Mouse (Mus musculus): Measurements from ENCODE around the gene Psma7. TPM values are rescaled to one million over a fixed set of nuclear protein-coding genes. Genes with fewer than 3 reads are reported as not detected.

Gene Psma7
- total and polyA plus RNA-seq, 3 experiments: 394 to 515 (median 458) TPM

DNA sequence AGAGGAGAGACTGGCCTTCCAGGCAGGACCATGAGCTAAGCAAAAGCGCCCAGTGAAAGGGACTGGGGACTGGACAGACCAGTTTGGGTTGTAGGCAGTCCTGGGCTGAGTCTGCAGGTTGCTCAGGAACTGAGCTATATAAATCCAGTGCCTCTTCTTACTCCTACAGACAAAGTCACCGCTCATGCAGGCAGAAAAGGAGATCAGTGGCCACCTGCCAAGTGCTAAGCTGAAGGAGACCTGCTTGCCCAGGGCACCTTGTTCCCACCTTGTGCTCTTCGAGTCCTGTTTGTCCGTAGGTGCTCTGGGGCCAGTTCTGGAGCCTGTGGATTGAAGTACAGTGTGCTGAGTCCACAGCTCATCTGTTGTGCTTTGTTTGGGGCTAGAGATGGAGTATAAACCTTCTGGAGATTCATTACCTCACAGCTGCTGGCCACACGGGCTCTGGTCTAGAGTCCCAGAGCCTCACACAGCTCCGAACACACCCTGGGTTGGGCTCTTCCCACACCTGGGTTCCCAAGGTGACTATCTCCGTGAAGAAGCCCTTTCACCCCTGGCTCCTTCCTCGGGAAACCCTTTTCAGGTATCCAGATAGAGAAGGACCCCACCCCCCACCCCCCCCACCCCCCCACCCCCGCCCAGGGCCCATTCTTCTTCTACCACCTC lies 35.7 kb downstream of the Psma7 start:
- Histone ChIP-seq H3K4me1 (ENCODE audit: control insufficient read depth in 1 of 2, insufficient read depth in 2 of 2, low read length in 2 of 2) (no peaks in the 10 kb centered on the region), H3K27me3 (ENCODE audit: control insufficient read depth in 1 of 2, insufficient read depth in 2 of 2, low read length in 2 of 2) (peaks cover 8 to 9% of the 10 kb centered on the region in 2 experiments), H3K79me2 (ENCODE audit: control insufficient read depth, insufficient read depth, low read length, poor library complexity) (no peaks in the 10 kb centered on the region), H3K36me3 (ENCODE audit: control insufficient read depth in 1 of 2, insufficient read depth in 2 of 2, low read length in 2 of 2) (no peaks in the 10 kb centered on the region), H3K27ac (ENCODE audit: control insufficient read depth, low read depth, low read length) (no peak overlapping the region), H3K9me3 (replicated peaks; ENCODE audit: insufficient read depth, low read length) (no peaks in the 10 kb centered on the region), H3K9ac (ENCODE audit: control insufficient read depth, low read depth, low read length, poor library complexity, severe bottlenecking) (no peak overlapping the region), H3K4me3 (ENCODE audit: control insufficient read depth in 1 of 2, insufficient read depth in 1 of 2, low read depth in 2 of 2, low read length in 2 of 2) (no peak overlapping the region)
- TF ChIP-seq POLR2AphosphoS2 (IDR thresholded peaks at IDR 0.05; ENCODE audit: low read length) (no peak), MAX (IDR thresholded peaks at IDR 0.05; ENCODE audit: low read length) (no peak), RAD21 (IDR thresholded peaks at IDR 0.05; ENCODE audit: low read depth, low read length) (no peak), MAFK (IDR thresholded peaks at IDR 0.05; ENCODE audit: borderline replicate concordance, low read depth, low read length) (no peak)
- no peak for DNase-seq (ENCODE audit: low read depth, low spot score)

DNA sequence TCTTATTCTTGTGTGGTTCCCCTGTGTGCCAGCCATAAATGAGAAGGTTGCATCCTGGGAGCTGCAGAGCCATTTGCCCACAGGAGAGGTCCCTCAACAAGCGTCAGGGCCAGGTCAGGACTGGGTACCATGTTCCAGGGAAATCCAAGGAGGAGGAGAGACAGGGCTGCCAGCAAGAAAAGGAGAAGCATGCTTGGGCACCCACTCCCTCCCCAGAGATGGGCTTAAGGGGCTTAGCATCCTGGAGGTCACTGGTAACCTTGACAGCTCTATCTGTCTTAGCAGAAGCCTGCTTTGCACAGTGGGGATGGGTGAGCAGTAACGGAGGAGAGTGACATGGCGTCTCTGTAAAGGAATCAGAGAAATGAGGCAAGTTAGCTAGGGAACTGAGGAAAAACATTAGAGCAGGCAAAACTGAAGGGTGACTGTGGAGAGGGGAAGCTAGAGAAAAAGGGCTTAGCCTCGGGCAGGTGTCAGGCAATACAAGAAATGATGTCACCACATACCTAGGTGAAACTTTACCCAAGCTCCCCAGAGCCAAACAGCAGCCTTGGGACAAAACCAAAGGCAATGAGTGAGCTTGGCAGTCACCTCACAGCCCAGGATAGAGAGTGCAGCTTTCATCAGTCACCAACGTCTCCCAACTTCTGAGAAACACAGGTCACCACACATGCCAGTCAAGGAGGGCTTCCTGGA lies 36.4 kb downstream of the Psma7 start:
- no peaks in the 10 kb centered on the region for H3K79me2 ChIP-seq (ENCODE audit: control insufficient read depth, insufficient read depth, low read length, poor library complexity)
- no peak overlapping the region for H3K4me3 ChIP-seq (ENCODE audit: control insufficient read depth in 1 of 2, insufficient read depth in 1 of 2, low read depth in 2 of 2, low read length in 2 of 2)
- H3K36me3 ChIP-seq (ENCODE audit: control insufficient read depth in 1 of 2, insufficient read depth in 2 of 2, low read length in 2 of 2): no peaks in the 10 kb centered on the region
- H3K9ac ChIP-seq (ENCODE audit: control insufficient read depth, low read depth, low read length, poor library complexity, severe bottlenecking): no peak overlapping the region
- no peak for DNase-seq (ENCODE audit: low read depth, low spot score)
- no peak overlapping the region for H3K27ac ChIP-seq (ENCODE audit: control insufficient read depth, low read depth, low read length)
- no peaks in the 10 kb centered on the region for H3K9me3 ChIP-seq (replicated peaks; ENCODE audit: insufficient read depth, low read length)
- H3K4me1 ChIP-seq (ENCODE audit: control insufficient read depth in 1 of 2, insufficient read depth in 2 of 2, low read length in 2 of 2): no peaks in the 10 kb centered on the region
- peaks cover 8 to 9% of the 10 kb centered on the region in 2 experiments for H3K27me3 ChIP-seq (ENCODE audit: control insufficient read depth in 1 of 2, insufficient read depth in 2 of 2, low read length in 2 of 2)
- TF ChIP-seq ELF1 (IDR thresholded peaks at IDR 0.05; ENCODE audit: low read depth, low read length) (no peak), MXI1 (IDR thresholded peaks at IDR 0.05; ENCODE audit: low read depth, low read length) (no peak), POLR2A (IDR thresholded peaks at IDR 0.05; ENCODE audit: control insufficient read depth in 1 of 2, insufficient read depth in 1 of 2, low read depth in 1 of 2, low read length in 2 of 2, poor library complexity in 1 of 2) (no peak), KAT2A (conservative IDR thresholded peaks at IDR 0.05; ENCODE audit: low read depth, low read length) (no peak), UBTF (IDR thresholded peaks at IDR 0.05; ENCODE audit: borderline replicate concordance, insufficient read depth, low read depth, low read length) (no peak), TAL1 (IDR thresholded peaks at IDR 0.05; ENCODE audit: low read length) (no peak), CHD2 (IDR thresholded peaks at IDR 0.05; ENCODE audit: low read length) (no peak), ZC3H11A (IDR thresholded peaks at IDR 0.05; ENCODE audit: low read depth, low read length) (no peak), NELFE (IDR thresholded peaks at IDR 0.05; ENCODE audit: low read depth, low read length) (no peak), RCOR1 (IDR thresholded peaks at IDR 0.05; ENCODE audit: low read depth, low read length) (no peak), JUND (IDR thresholded peaks at IDR 0.05; ENCODE audit: low read depth, low read length) (no peak), MAX (IDR thresholded peaks at IDR 0.05; ENCODE audit: low read length) (no peak), EP300 (IDR thresholded peaks at IDR 0.05; ENCODE audit: low read depth in 1 of 2, low read length in 2 of 2) (no peak), ZKSCAN1 (IDR thresholded peaks at IDR 0.05; ENCODE audit: low read depth, low read length) (no peak), TBP (IDR thresholded peaks at IDR 0.05; ENCODE audit: low read depth, low read length) (no peak)
